Mouse (Mus musculus) induced T-regulatory cell, adult 2 months (primary cell): Measurements from ENCODE around the gene Slc6a17.

Experiments used
- DNase-seq: peaks from one replicate; pipeline ENCODE4 v3.0.0-alpha.2; 2012; ENCODE audit warnings: low read depth

The Slc6a17 gene

DNA sequence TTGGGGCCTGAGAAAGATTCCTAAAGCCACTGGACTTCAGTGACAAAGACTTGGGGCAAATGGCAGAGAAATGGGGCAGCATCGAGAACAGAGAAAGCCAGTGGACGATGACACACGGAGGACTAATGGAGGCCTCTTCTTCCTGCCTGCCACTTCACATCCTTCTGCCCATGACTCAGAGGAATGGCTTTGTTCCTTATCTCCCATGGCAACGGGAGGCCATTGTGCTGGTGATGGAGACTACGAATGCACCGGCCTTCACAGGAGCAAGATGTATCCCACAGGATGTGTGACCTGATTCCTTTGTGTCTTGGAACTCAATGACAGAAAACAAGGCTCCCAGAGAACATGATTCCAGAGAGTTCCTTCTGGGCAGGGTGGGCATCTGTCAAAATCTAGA is 6.7 kb upstream of the Slc6a17 start:
- no peak for DNase-seq

DNA sequence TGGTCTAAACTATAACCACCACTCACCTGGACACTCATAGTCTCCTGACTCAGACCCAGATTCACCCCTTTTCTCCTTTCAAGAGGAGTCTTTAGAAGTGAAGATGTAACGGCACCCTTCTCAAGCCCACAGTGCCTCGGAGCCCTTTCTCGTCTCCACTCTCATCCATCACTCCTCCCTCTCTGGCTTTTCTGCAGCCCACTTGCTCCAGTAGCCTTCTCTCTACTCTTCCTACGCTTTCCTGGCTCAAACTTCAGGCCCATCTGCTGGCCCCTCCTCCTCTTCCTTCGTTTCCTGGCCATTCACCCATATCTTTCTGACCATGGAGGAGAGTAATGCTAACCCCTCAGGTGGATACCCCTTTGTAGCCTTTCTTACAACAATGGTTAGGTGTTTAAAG is 3.1 kb upstream of the Slc6a17 start:
- DNase-seq = no peak

DNA sequence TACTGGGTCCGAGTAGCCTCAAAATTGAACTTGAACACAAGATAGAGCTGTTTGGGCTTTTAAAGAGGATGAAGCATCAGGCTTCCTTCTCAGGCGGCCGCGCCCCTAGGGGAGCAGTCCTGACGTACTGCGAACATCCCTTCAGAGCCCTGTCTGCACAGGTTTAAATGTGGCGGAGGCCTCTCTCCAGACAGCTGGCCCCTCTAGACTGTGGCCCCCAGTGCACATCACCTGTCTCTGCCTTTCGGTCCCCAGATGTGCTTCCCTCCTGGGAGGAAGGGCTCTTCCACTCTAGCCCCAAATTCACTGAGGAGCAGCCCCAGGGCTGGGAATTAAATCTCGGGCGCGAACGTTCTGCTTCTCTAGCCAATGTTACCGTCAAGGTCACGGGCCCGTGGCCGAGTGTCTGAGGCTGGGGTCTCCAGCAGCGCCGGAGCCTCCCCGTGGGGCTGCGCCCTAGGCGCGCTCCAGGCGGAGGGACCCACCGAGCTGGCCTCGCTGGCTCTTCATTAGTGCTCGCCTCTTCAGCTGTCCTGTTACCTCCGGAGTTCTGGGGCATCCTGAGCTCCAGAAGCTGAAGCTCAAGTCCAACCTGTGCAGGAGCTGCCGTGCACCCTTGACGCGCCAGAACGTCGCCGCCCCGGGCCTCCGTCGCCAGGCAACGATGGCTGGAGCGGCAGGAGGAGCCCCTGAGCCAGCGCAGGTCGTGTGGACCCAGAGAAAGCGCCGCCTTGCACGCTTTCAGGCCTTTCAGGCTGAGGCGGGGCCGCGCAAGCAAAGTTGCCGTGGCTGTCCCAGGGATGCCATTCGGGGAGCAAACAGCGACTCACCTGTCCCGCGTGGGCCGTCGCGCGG is 815 bp downstream of the Slc6a17 start:
- DNase-seq = peak; percentile 3

DNA sequence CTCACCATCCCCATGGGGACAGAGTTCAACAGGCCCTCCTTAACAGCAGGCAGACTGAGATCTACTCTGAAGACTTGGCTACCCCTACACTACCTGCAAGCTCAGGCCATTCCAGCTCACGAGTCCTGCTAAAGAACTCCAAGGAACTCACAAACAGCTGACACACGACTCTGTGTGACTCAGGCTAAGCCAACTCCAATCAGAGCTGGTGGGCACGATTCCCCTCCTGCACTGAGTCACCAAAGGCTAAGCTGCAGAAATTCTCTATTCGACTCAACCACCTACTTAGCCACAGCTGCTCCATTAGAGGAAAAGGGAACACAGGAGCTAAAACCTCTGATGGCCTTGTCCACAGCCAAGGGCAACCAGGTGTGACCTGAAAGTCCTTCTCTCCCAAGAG is 1.8 kb downstream of the Slc6a17 start:
- no peak for DNase-seq

DNA sequence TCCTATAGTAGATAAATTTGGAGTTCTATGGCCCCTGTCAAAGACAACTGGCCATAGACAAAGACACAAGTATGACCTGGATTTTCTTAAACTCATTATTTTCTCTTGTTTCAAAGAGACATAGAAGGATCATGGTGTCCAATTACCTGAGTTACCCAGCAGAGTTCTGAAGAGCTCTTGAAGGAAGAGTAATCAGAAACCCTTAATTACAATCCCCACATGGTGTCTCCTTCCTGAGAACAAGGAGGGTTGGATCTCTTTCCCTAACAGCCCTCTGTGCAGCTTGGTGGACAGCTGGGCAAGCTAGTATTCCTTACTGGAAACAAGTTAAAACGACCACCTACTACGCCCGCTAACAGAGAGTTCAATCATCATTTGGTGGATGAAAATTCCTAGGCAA is 6.4 kb downstream of the Slc6a17 start:
- no peak for DNase-seq

DNA sequence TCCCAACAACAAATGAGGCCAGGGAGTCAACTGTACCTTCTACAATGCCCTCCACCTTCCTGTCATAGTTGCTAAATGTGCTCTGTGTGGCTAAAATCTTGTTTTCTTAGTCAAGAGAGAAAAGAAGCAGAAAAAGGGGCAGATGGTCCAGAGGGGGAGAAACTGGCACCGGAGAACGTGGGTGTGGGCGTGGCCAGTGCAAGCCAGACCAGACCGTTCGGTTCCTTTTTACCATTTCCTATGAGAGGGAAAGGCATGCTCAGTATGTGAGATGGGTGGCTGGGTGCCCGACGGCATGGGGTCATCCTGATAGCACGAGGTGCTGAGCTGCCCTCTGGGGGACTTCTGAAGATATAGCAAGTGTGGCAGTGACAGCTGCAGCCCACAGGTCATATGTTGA is 9.1 kb downstream of the Slc6a17 start:
- DNase-seq = no peak

DNA sequence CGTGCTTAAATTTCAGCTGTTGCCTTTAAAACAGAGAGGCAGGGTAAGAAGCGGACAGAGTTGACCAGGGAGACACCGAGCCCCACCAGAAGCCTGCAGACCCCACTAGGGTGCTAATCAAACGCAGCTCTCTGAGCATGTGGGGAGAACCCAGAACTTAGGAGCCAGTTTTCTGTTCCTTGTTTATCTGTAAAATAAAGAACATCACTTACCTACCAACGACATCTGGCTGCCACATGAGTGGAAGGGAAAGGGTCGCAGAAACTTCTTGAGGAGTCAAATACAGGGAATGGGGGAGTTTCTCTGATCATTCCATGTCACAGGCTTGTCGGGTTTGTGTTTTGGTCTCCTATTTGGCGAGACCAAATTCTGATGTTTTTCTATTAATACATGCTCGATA is 9.9 kb downstream of the Slc6a17 start:
- no peak for DNase-seq

DNA sequence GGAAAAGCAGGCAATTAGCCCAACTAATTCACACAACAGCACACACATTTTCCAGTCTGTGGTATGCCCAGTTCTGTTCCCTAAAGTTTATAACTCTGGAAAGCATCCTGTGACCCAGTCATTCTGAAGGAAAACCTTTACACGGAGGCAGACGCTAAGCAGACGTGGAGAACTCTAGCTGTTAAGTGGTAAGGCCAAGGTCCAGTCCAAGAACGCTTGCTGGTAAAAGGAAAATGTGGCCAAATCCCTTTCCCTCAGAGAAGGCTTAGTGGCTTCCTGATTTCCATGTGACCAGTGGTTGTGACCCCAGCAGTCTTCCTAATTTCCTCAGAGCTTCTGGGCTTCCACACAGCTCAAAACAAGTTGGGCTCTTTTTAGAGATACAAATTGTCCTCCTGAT is 11.3 kb downstream of the Slc6a17 start:
- no peak for DNase-seq

DNA sequence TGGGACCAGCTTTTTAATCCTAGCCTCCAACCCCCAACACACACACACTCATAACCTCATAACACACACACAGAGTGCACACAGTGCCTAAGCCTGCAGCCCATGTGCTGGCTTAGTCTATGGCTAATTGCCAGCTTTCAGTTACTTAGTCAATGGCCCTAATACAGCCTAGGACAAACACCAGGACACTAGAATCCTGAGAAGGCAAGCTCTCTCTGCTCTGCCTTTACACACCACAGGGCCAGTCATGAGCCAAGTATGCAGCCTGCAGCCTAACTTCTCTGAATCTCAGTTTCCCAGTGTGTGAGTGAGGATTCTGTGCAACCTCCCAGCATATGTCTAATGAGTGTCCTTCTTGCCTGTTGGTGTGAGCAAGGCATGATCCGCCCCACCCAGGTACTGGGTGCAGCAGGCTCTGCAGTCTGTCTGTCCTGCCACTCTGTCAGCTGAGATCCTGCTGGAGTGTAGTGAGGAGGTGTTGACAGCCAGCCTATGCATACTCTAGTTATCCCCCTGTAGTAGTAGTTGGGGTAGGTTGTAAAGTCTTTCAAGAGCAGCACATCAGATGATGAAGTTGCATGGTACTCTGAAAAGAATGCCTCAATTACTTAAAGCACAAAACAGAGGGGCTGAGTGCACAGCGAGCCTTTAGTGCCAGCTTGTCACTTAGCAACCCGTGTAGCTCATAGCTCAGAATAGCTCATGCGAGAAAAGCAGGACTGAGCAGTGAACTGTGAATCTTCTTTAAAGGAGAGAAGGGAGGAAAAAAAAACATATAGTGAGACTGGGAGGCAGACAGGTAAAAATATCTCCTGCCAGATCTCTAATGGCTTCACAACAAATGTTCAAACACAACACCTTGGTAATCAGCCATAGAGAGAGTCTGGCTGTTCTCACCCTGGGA is 12.1 kb downstream of the Slc6a17 start:
- DNase-seq = no peak

DNA sequence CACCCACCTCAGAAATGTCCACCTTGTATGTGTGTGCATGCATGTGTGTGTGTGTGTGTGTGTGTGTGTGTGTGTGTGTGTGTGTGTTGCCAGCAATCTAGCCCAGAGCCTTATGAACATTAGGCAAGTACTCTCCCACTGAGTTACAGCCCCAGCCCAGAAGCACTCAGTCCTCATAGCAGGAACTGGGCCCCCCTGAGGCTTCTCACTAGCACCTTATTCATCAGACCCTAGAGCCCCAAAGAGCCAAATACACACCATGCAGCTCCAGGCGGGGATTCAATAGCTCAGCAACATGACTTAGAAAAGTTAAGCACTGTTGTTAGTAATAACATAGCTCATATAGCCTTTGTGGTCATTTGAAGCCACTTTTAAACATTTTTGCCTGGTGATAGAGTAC is 13.3 kb downstream of the Slc6a17 start:
- no peak for DNase-seq

DNA sequence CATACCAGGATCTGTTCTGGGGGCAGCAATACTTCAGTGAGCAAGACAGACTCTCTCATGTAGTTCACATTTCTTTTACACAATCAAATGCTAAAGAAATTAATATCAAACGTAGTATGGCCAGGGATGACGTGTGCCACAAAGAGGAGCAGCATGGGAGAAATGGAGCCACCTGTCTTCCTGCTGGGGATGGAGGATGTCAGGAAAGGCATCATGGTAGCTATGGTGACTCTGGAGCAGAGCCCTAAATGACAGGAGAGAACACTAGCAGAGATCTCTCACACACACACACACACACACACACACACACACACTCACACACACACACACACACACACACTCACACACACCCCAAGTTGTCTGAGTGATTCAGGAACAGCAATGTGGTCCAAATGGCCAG is 14.1 kb downstream of the Slc6a17 start:
- no peak for DNase-seq

DNA sequence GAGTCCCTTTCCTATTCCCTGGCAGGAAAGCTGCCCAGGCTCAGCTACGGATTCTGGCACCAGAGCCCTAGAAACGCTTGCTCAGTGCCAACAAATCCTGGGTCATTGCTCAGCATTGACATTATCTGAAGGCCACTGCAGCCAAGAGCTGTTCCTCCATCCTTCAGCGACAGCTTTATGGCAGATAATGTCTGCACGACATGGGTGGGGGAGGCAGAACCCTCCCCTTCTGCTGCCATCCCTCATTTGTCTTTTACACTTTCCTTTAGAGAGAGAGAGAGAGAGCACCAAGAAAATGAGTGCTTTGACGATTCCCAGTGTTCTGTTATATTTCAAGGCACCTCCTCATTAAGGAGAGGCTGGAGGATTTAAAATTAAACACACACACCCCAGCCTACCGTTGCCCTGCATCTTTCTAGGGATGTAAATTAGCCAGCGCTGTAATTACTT is 16.1 kb downstream of the Slc6a17 start:
- no peak for DNase-seq

DNA sequence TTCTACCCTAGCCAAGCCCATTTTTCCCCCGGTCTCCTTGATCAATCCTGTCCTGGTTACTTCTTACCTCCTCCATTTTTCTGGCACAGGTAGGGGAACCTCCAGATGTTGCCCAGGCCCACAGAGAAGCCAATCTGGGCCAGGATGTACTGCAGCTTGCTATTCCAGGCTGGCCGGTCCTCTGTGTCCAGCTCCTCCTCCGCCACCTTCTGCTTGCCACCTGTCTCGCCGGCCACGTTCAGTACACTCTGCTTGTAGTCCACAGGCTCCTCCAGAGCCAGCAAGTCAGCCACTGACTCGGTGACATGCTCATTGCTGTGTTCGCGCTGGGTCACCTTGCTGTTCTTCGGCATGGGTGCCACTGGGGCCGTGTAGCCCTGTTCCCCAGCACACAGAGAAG is 17.5 kb downstream of the Slc6a17 start:
- no peak for DNase-seq

DNA sequence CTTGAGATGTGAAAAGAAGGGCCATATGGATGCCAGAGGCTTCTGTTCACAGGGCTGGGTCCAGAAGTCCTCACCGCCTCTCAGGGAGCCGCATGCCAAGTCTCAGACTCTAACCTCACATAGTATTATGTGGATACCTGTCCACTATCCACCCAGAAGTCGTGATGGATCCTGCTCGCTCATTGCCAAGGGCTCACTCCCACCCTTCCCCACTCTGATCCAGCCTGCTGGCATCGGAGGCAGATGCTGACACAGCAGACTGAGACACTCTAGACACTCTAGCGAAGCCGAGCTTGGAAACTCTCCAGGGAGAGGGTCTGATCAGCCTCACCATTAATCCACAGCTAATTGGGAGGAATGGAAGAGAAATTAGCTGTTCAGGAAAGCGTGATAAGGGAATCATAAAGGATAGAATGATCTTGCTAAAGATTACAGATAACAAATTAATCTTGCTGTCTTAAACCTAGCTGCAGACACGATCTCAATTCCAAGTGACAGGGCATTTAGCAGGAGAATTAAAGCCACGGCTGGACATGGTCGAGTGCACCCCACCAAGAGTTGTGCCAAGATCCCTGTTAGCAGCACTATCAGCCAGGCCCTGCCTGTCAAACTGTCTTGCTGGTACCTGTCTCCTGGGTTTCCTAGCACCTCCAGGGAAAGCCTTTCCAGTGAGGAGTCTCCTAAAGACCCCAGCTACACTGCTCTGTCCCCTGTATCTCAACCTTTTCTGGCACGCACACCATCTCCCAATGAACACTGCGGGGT is 21.6 kb downstream of the Slc6a17 start:
- DNase-seq = no peak

DNA sequence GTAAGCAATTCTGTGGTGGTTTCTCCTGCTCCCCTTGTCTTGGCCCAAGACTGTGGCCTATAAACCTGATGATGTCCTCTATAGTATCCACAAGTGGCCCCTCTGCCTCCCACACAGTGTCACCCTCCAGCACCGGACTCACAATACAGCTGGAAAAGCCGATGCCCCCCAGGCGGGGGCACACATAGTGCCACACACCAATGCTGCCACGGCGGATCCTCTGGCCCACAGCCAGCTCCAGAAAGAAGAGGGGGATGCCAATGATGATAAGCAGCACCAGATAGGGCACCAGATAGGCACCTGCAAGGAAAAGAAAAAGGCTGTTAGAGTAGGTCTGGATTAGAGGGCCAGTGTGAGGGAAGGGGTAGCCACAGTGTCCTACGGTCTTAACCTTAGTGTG is 22.3 kb downstream of the Slc6a17 start:
- no peak for DNase-seq

DNA sequence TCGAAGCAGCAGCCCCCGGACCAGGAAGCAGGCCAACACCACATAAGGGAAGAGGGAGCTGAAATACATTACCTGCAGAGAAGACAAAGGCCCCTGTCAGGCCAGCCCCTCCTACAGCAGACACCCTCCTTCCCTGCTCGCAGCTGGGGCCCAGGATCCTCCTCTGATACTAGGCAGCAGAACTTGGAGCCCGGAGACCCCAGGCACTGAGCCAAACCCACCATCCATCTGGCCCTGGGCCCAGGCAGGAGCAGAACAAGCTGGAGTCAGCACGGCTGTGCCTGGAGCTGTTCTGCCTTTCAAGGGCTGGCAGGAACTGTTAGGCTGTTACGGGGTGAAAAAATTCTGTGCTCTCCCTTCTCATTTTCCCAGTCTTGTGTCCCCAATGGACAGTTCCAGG is 26.4 kb downstream of the Slc6a17 start:
- DNase-seq = no peak

DNA sequence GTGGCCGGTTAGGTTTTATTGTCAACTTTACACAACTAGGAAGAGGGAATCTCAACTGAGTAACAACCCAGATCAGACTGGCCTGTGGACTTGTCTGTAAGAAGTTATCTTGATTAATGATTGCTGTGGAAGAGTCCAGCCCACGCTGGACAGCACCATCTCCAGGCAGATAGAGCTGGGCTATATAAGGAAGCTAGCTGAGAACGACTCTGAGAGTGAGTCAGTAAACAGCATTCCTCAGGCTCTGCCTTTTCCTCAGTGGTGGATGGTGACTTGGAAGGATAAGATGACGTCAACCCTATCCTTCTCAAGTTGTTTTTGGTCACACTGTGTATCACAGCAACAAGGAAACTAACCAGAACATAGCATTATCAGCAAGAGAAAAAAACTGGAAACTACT is 29.2 kb downstream of the Slc6a17 start:
- no peak for DNase-seq

DNA sequence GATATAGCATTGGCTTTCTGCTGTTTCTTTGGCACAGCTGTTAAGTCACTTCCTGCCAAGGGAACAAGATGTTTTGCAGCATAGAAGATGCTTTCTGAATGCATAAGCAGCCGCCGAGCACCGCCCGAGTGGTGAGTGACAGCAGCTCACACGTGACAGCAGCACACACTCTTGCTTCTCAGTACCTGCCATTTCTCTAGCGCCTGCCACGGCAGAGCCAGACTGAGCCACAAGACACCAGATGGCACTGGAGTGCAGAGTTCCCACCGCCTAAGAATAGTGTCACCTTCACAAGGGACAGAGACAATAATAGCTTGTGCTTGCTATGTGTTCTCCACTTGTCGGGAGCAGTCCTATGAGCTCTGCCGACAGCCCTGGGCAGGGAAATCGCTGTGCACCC is 34.5 kb downstream of the Slc6a17 start:
- DNase-seq = peak; percentile 20

DNA sequence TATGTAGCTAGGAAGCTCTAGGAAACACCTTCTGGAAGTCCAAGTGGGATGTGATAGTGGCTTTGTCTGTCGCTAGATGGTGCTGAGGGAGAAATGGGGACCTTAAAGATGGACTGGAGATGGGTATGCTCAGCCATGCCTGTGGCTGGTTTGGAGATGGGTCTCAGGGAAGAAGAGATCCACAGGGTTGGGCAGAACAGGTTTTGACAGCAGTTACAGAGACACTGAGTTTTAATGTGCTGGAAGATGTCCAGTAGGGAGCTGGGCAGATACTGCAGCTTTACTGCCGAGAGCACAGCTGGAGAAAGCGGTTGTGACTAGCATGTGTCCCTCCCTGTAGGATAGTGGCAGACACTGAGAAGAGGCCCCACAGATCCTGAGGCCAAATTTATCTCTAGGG is 37.2 kb downstream of the Slc6a17 start:
- DNase-seq = no peak

DNA sequence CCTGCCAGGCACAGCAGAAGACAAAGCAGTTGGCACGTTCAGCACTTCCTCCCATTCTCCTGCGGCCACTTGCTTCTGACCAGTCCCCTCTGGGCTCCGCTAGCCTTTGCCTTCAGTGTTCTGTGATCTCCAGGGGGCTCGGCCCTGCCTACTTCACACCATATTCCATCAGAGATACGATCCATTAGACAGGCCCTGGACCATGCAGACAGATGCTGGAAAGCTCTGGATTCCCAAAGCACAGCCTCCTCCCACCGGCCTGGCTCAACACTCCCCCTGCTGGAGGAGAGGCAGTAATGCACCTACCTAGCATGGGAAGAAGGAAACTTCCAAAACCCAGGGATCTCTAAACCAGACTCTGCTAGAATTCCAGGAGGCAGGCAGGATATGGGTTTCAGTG is 45.6 kb downstream of the Slc6a17 start:
- peak; percentile 63 for DNase-seq

DNA sequence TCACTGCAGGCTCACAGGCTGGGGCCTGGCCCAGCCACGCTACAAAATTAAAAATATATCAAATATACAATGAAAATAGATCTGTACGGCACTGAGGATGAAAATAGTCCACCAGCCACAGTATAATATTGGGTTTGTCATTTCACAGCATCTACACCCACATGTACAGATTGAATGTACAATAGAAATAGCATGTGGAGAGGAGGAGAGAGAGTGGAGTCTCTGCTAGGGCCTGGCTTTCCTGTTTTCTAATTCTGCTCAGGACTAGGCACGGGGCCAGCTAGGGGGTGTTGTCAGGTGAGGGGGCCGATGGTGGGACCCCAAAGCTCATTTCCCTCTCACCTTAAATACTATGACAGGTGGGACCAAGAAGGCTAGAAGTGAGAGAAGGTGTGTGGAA is 48.8 kb downstream of the Slc6a17 start:
- DNase-seq = no peak

DNA sequence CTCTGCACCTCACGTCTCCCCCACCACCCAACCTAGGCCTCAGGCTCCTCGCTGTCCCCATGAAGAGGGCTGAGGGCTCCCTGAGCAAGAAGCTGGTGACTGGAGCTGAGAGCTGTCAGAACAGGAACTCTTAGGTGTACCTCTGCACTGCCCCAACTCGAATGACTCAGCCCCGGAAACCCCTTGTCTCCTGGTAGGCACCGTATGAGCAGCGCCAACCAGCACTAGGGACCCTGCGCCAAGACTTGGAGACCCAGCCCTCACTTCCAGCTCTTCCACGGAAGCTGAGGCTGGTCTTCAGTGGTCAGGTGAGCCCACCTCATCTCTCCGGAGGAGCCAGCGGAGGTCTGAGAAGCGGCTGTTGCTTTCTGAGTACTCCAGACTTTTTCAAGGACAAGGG is 49.7 kb downstream of the Slc6a17 start:
- DNase-seq = no peak

DNA sequence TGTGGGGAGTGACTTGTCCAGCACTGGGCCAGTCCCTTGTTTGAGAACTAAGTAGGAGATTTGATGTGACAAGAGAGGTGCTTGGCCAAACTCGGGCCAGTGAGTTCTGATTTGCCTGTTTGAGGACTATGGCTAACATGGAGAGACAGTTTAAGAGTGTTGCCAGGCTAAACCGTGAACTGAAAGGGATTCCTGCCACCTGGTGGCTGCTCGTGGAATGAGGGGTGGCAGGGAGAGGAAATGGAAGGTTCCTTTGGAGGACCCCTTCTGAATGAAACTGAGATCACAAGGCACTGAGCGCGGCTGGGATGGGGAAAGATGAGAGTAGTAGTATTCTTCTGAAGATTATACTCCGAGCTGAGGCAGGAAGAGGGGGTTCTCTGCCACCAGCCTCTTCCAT is 51.2 kb downstream of the Slc6a17 start:
- peak; percentile 77 for DNase-seq
